Comparison of ENCODE assay signal across 9 mouse cellular contexts in genomic region chr6:140712754-140713153, GRCm38 (mm10). TPM values are rescaled to one million over a fixed set of nuclear protein-coding genes. Genes with fewer than 3 reads are reported as not detected.
DNase-seq lines count a peak whose midpoint lies in the region; ATAC-seq and TF ChIP-seq lines count a peak whose summit lies in the region.
"Had no signal": no experiment of that assay in that cellular context is flagged by ENCODE, and none has a peak within 500 bp of the region (broad histone marks: within the 10 kb centered on the region; RNA-seq: fewer than 3 reads in every experiment).

No protein-coding gene starts in this region.

- H3K4me1 ChIP-seq in midbrain, embryonic 11.5 days (ENCODE audit: control insufficient read depth, insufficient read depth, low read length) = no peaks in the 10 kb centered on the region
- no peaks in the 10 kb centered on the region for H3K4me1 ChIP-seq in midbrain, embryonic 13.5 days (replicated peaks)
- H3K4me1 ChIP-seq in forebrain, postnatal 0 days (ENCODE audit: insufficient read depth) = no peaks in the 10 kb centered on the region
- 0 out of 2 replicates have a peak, but pooled peaks cover 3% of the 10 kb centered on the region for H3K4me1 ChIP-seq in neural tube, embryonic 11.5 days (ENCODE audit: control insufficient read depth, insufficient read depth, low read length)

- H3K27ac ChIP-seq in midbrain, embryonic 11.5 days (ENCODE audit: low read depth, low read length) = no peak overlapping the region
- H3K27ac ChIP-seq in midbrain, embryonic 13.5 days = no peak overlapping the region
- H3K27ac ChIP-seq in forebrain, postnatal 0 days (ENCODE audit: low read depth, low read length) = no peak overlapping the region
- no peak overlapping the region for H3K27ac ChIP-seq in neural tube, embryonic 11.5 days (ENCODE audit: low read depth, low read length)
- H3K27ac ChIP-seq: embryonic facial prominence, embryonic 15.5 days had no signal

- no peak overlapping the region for H3K9ac ChIP-seq in midbrain, embryonic 11.5 days (ENCODE audit: low read length)
- no peak overlapping the region for H3K9ac ChIP-seq in midbrain, embryonic 13.5 days (replicated peaks)
- H3K9ac ChIP-seq in forebrain, postnatal 0 days = no peak overlapping the region
- H3K9ac ChIP-seq in neural tube, embryonic 11.5 days (ENCODE audit: low read length) = no peak overlapping the region
- H3K9ac ChIP-seq: embryonic facial prominence, embryonic 15.5 days had no signal

- WGBS in midbrain, embryonic 11.5 days = 5% methylated on average over 11 of the region's 11 CpGs
- 5% methylated on average over 11 of the region's 11 CpGs for WGBS in midbrain, embryonic 13.5 days
- WGBS in forebrain, postnatal 0 days = 6% methylated on average over 11 of the region's 11 CpGs
- WGBS in neural tube, embryonic 11.5 days = 7% methylated on average over 11 of the region's 11 CpGs

- no peak overlapping the region for H3K4me3 ChIP-seq in midbrain, embryonic 11.5 days (ENCODE audit: low read depth, low read length)
- no peak overlapping the region for H3K4me3 ChIP-seq in midbrain, embryonic 13.5 days (replicated peaks)
- no peak overlapping the region for H3K4me3 ChIP-seq in forebrain, postnatal 0 days (ENCODE audit: low read depth, low read length)
- no peak overlapping the region for H3K4me3 ChIP-seq in neural tube, embryonic 11.5 days (ENCODE audit: low read depth, low read length)
- H3K4me3 ChIP-seq: embryonic facial prominence, embryonic 15.5 days had no signal

- peak; percentile 96 for DNase-seq in midbrain, embryonic 11.5 days (ENCODE audit: low spot score, missing footprints)
- DNase-seq in cerebellum, adult 11-12 months = peak; percentile 63
- DNase-seq in forebrain, postnatal 0 days = peak; percentile 88
- peak; percentile 80 for DNase-seq in induced T-regulatory cell, adult 2 months (ENCODE audit: low read depth)
- peak; percentile 46 to 58 for DNase-seq in left cerebral cortex, postnatal 36 days (ENCODE audit: low spot score in 2 of 2)
- peak; percentile 70 for DNase-seq in neural tube, embryonic 11.5 days (ENCODE audit: low spot score)
- DNase-seq in testis, postnatal 14 days (ENCODE audit: low spot score) = peak; percentile 46

- H3K27me3 ChIP-seq in midbrain, embryonic 11.5 days (ENCODE audit: control insufficient read depth, insufficient read depth, low read length) = no peaks in the 10 kb centered on the region; the same call in 1 of the 2 replicates
- peaks cover 10% of the 10 kb centered on the region; the same call in 1 of the 2 replicates for H3K27me3 ChIP-seq in midbrain, embryonic 13.5 days
- no peaks in the 10 kb centered on the region for H3K27me3 ChIP-seq in forebrain, postnatal 0 days (ENCODE audit: insufficient read depth, low read length)
- no peaks in the 10 kb centered on the region for H3K27me3 ChIP-seq in neural tube, embryonic 11.5 days (ENCODE audit: control insufficient read depth, insufficient read depth, low read length)

- ATAC-seq in midbrain, embryonic 11.5 days (ENCODE audit: low FRiP score) = peak; percentile 61; the same call in 1 of the 2 replicates
- no peak for ATAC-seq in midbrain, embryonic 13.5 days
- ATAC-seq in forebrain, postnatal 0 days = peak; percentile 54; the same call in 1 of the 2 replicates
- ATAC-seq in neural tube, embryonic 11.5 days (ENCODE audit: insufficient read depth, low FRiP score, low TSS enrichment) = no peak

- H3K9me3 ChIP-seq in midbrain, embryonic 11.5 days (ENCODE audit: control insufficient read depth, low read length) = no peaks in the 10 kb centered on the region
- no peaks in the 10 kb centered on the region for H3K9me3 ChIP-seq in midbrain, embryonic 13.5 days
- H3K9me3 ChIP-seq in forebrain, postnatal 0 days (ENCODE audit: low read length) = no peaks in the 10 kb centered on the region
- H3K9me3 ChIP-seq in neural tube, embryonic 11.5 days (ENCODE audit: control insufficient read depth, low read length) = no peaks in the 10 kb centered on the region
- H3K9me3 ChIP-seq: embryonic facial prominence, embryonic 15.5 days had no signal

- H3K4me2 ChIP-seq in midbrain, embryonic 11.5 days = no peak overlapping the region
- no peak overlapping the region for H3K4me2 ChIP-seq in midbrain, embryonic 13.5 days (replicated peaks)
- no peak overlapping the region for H3K4me2 ChIP-seq in forebrain, postnatal 0 days (ENCODE audit: low read depth)
- no peak overlapping the region for H3K4me2 ChIP-seq in neural tube, embryonic 11.5 days (ENCODE audit: low read depth)
- H3K4me2 ChIP-seq: embryonic facial prominence, embryonic 15.5 days had no signal

- peak; percentile 89 for TF ChIP-seq CTCF in forebrain, postnatal 0 days (IDR thresholded peaks at IDR 0.05; ENCODE audit: low read depth)

- intact Hi-C loops in left cerebral cortex, postnatal 36 days (cut with DNase I) = loop anchor here (5.0 kb wide), 1 partner anchor 860 kb away; no protein-coding TSS in a partner anchor

- H3K36me3 ChIP-seq in midbrain, embryonic 11.5 days (ENCODE audit: control insufficient read depth, insufficient read depth, low read length) = no peaks in the 10 kb centered on the region
- no peaks in the 10 kb centered on the region for H3K36me3 ChIP-seq in midbrain, embryonic 13.5 days
- no peaks in the 10 kb centered on the region for H3K36me3 ChIP-seq in forebrain, postnatal 0 days (ENCODE audit: insufficient read depth)
- no peaks in the 10 kb centered on the region for H3K36me3 ChIP-seq in neural tube, embryonic 11.5 days (ENCODE audit: control insufficient read depth, insufficient read depth, low read length)
- H3K36me3 ChIP-seq: embryonic facial prominence, embryonic 15.5 days had no signal

RNA-seq across cellular contexts. Expression of gene Gm11077, which starts 16.3 kb away (rescaled TPM):
- polyA plus RNA-seq in midbrain, embryonic 11.5 days (2014; fragmentation: Nextera tagmentation; extraction: Ambion mirVana) = not detected in 2 replicates
- polyA plus RNA-seq in midbrain, embryonic 13.5 days (2015; fragmentation: Nextera tagmentation; extraction: Ambion mirVana) = not detected in 2 replicates
- total RNA-seq in forebrain, postnatal 0 days (2014; rRNA removed) = not detected in 2 replicates
- polyA plus RNA-seq in forebrain, postnatal 0 days (2015; fragmentation: Nextera tagmentation; extraction: Ambion mirVana) = not detected in 2 replicates
- total RNA-seq in left cerebral cortex, postnatal 36 days (2021) = not detected
- polyA plus RNA-seq in neural tube, embryonic 11.5 days (2014; fragmentation: Nextera tagmentation; extraction: Ambion mirVana) = not detected in 2 replicates
- polyA plus RNA-seq: embryonic facial prominence, embryonic 15.5 days had no signal

Comparison
In these comparisons a context has a peak if more than half of its experiments do, and no peak if none do; other contexts are left out.
1. ATAC-seq: peak in midbrain, embryonic 11.5 days (single experiment) and forebrain, postnatal 0 days (single experiment); none in midbrain, embryonic 13.5 days (single experiment) and neural tube, embryonic 11.5 days (single experiment).
2. DNase-seq: peak in every context shown above with its lines; median percentile 96 in midbrain, embryonic 11.5 days; 88 in forebrain, postnatal 0 days; 80 in induced T-regulatory cell, adult 2 months; 70 in neural tube, embryonic 11.5 days; 63 in cerebellum, adult 11-12 months; 52 in left cerebral cortex, postnatal 36 days; 46 in testis, postnatal 14 days.